Mouse (Mus musculus): ENCODE results near the gene Tram1l1. TPM values are rescaled to one million over a fixed set of nuclear protein-coding genes. Genes with fewer than 3 reads are reported as not detected.
"Not testable (repeated sequence)": the region's sequence is repeated elsewhere in the genome, so short reads cannot be mapped to it uniquely, and the experiment has no call there.

The Tram1l1 gene
- 0.11 and 0.14 TPM in 2 replicates for polyA plus RNA-seq (2012; rRNA removed)

- DNase-seq: peak; percentile 1
- H3K4me3 ChIP-seq (ENCODE audit: insufficient read depth, low read depth, low read length): peak within 1 kb of the TSS; percentile 48
- no peaks in the 10 kb centered on the region for H3K36me3 ChIP-seq (ENCODE audit: control insufficient read depth, insufficient read depth, low read length)
- TF ChIP-seq POLR2A (IDR thresholded peaks at IDR 0.05; ENCODE audit: low read depth, low read length) (no peak), CTCF (conservative IDR thresholded peaks at IDR 0.05; ENCODE audit: insufficient read depth, insufficient read length, low read depth, low read length) (no peak)
- H3K4me1 ChIP-seq (ENCODE audit: control insufficient read depth, insufficient read depth, low read length): no peaks in the 10 kb centered on the region
- H3K27ac ChIP-seq (ENCODE audit: insufficient read depth, low read depth, low read length): no peak within 1 kb of the TSS
- no peaks in the 10 kb centered on the region for H3K27me3 ChIP-seq (replicated peaks; ENCODE audit: control insufficient read depth, insufficient read depth, low read length)
- 5% methylated on average over 53 of the region's 53 CpGs for WGBS
Measured at GRCm38 (mm10) chr3:124320821-124321576, at the start of gene Tram1l1. Gene Tram1l1 (plus strand): TSS chr3:124320855.

GRCm38 (mm10) chr3:124271229-124271628 is 49.4 kb upstream of the Tram1l1 start:
- whole genome bisulfite sequencing: 86% methylated on average over 4 of the region's 4 CpGs
- Histone ChIP-seq H3K27me3 (replicated peaks; ENCODE audit: control insufficient read depth, insufficient read depth, low read length) (no peaks in the 10 kb centered on the region), H3K4me1 (ENCODE audit: control insufficient read depth, insufficient read depth, low read length) (no peaks in the 10 kb centered on the region), H3K36me3 (ENCODE audit: control insufficient read depth, insufficient read depth, low read length) (no peaks in the 10 kb centered on the region), H3K27ac (ENCODE audit: insufficient read depth, low read depth, low read length) (no peak overlapping the region), H3K4me3 (ENCODE audit: insufficient read depth, low read depth, low read length) (no peak overlapping the region)
- no peak for TF ChIP-seq POLR2A (IDR thresholded peaks at IDR 0.05; ENCODE audit: low read depth, low read length)
- TF ChIP-seq CTCF (conservative IDR thresholded peaks at IDR 0.05; ENCODE audit: insufficient read depth, insufficient read length, low read depth, low read length): no peak
- no peak for DNase-seq

- no peak for DNase-seq
- Histone ChIP-seq H3K4me3 (ENCODE audit: insufficient read depth, low read depth, low read length) (no peak overlapping the region), H3K27me3 (replicated peaks; ENCODE audit: control insufficient read depth, insufficient read depth, low read length) (no peaks in the 10 kb centered on the region), H3K36me3 (ENCODE audit: control insufficient read depth, insufficient read depth, low read length) (no peaks in the 10 kb centered on the region), H3K27ac (ENCODE audit: insufficient read depth, low read depth, low read length) (no peak overlapping the region), H3K4me1 (ENCODE audit: control insufficient read depth, insufficient read depth, low read length) (no peaks in the 10 kb centered on the region)
- no peak for TF ChIP-seq CTCF (conservative IDR thresholded peaks at IDR 0.05; ENCODE audit: insufficient read depth, insufficient read length, low read depth, low read length)
- no peak for TF ChIP-seq POLR2A (IDR thresholded peaks at IDR 0.05; ENCODE audit: low read depth, low read length)
- WGBS: 76% methylated on average over 3 of the region's 3 CpGs
Measured at GRCm38 (mm10) chr3:124271668-124272067, 49.0 kb upstream of the Tram1l1 start.

- Histone ChIP-seq H3K27ac (ENCODE audit: insufficient read depth, low read depth, low read length) (no peak overlapping the region), H3K27me3 (replicated peaks; ENCODE audit: control insufficient read depth, insufficient read depth, low read length) (no peaks in the 10 kb centered on the region), H3K4me3 (ENCODE audit: insufficient read depth, low read depth, low read length) (no peak overlapping the region), H3K4me1 (ENCODE audit: control insufficient read depth, insufficient read depth, low read length) (no peaks in the 10 kb centered on the region), H3K36me3 (ENCODE audit: control insufficient read depth, insufficient read depth, low read length) (no peaks in the 10 kb centered on the region)
- 47% methylated on average over 2 of the region's 2 CpGs for WGBS
- no peak for DNase-seq
- TF ChIP-seq POLR2A (IDR thresholded peaks at IDR 0.05; ENCODE audit: low read depth, low read length) (no peak), CTCF (conservative IDR thresholded peaks at IDR 0.05; ENCODE audit: insufficient read depth, insufficient read length, low read depth, low read length) (no peak)
Measured at GRCm38 (mm10) chr3:124272465-124273089, 48.1 kb upstream of the Tram1l1 start.

GRCm38 (mm10) chr3:124274928-124275609 is 45.6 kb upstream of the Tram1l1 start:
- H3K36me3 ChIP-seq (ENCODE audit: control insufficient read depth, insufficient read depth, low read length); H3K4me1 ChIP-seq (ENCODE audit: control insufficient read depth, insufficient read depth, low read length); H3K27me3 ChIP-seq (replicated peaks; ENCODE audit: control insufficient read depth, insufficient read depth, low read length); H3K4me3 ChIP-seq (ENCODE audit: insufficient read depth, low read depth, low read length); H3K27ac ChIP-seq (ENCODE audit: insufficient read depth, low read depth, low read length): not testable (repeated sequence)
- WGBS: 12% methylated on average over 13 of the region's 13 CpGs
- peak; percentile 71 for TF ChIP-seq CTCF (conservative IDR thresholded peaks at IDR 0.05; ENCODE audit: insufficient read depth, insufficient read length, low read depth, low read length)
- DNase-seq: peak; percentile 21

GRCm38 (mm10) chr3:124288936-124289335 is 31.7 kb upstream of the Tram1l1 start:
- not testable (repeated sequence) for DNase-seq; H3K27me3 ChIP-seq (replicated peaks; ENCODE audit: control insufficient read depth, insufficient read depth, low read length); H3K4me1 ChIP-seq (ENCODE audit: control insufficient read depth, insufficient read depth, low read length); H3K36me3 ChIP-seq (ENCODE audit: control insufficient read depth, insufficient read depth, low read length); H3K4me3 ChIP-seq (ENCODE audit: insufficient read depth, low read depth, low read length); H3K27ac ChIP-seq (ENCODE audit: insufficient read depth, low read depth, low read length)
- WGBS: 35% methylated on average over 7 of the region's 7 CpGs

GRCm38 (mm10) chr3:124319254-124319653 is 1.4 kb upstream of the Tram1l1 start:
- 74% methylated on average over 4 of the region's 4 CpGs for WGBS
- no peaks in the 10 kb centered on the region for H3K36me3 ChIP-seq (ENCODE audit: control insufficient read depth, insufficient read depth, low read length)
- TF ChIP-seq CTCF (conservative IDR thresholded peaks at IDR 0.05; ENCODE audit: insufficient read depth, insufficient read length, low read depth, low read length): no peak
- TF ChIP-seq POLR2A (IDR thresholded peaks at IDR 0.05; ENCODE audit: low read depth, low read length): no peak
- no peak overlapping the region for H3K27ac ChIP-seq (ENCODE audit: insufficient read depth, low read depth, low read length)
- H3K27me3 ChIP-seq (replicated peaks; ENCODE audit: control insufficient read depth, insufficient read depth, low read length): no peaks in the 10 kb centered on the region
- no peak for DNase-seq
- H3K4me1 ChIP-seq (ENCODE audit: control insufficient read depth, insufficient read depth, low read length): no peaks in the 10 kb centered on the region
- no peak overlapping the region for H3K4me3 ChIP-seq (ENCODE audit: insufficient read depth, low read depth, low read length)

All from kidney, adult 2 months (tissue).